Mouse (Mus musculus) cerebellum, adult 2 months (tissue): Measurements from ENCODE around the gene Vps39. TPM values are rescaled to one million over a fixed set of nuclear protein-coding genes. Genes with fewer than 3 reads are reported as not detected.

ENCODE experiments used
- DNase-seq, 2 experiments: peaks; one replicate each; pipeline ENCODE4 v3.0.0; 2021
- H3K27ac ChIP-seq: fragments of 200-500 bp; 2 replicates; pipeline ENCODE4 v1.5.1; 2012; ENCODE audit warnings: low read length, control low read depth, inconsistent platforms; ENCODE audit not compliant: insufficient read depth
- H3K27me3 ChIP-seq: fragments of 200-500 bp; 2 replicates; pipeline ENCODE4 v1.6.1; 2012; ENCODE audit warnings: inconsistent platforms, mild to moderate bottlenecking, low read length, moderate library complexity; ENCODE audit not compliant: control insufficient read depth, insufficient read depth
- H3K4me1 ChIP-seq: fragments of 200-500 bp; 2 replicates; pipeline ENCODE4 v1.6.1; 2011; ENCODE audit warnings: low read length; ENCODE audit not compliant: control insufficient read depth, insufficient read depth
- H3K4me3 ChIP-seq: fragments of 200-500 bp; replicated peaks from 2 replicates; pipeline ENCODE3; 2011; ENCODE audit warnings: mild to moderate bottlenecking, low read depth, low read length, control low read depth; ENCODE audit not compliant: insufficient read depth
- CTCF ChIP-seq: fragments of 200-500 bp; IDR thresholded peaks from 2 replicates; pipeline ENCODE4 v1.5.1; 2011; ENCODE audit warnings: low read depth, mild to moderate bottlenecking, control low read depth, low read length, moderate library complexity, borderline replicate concordance; ENCODE audit not compliant: insufficient read depth
- POLR2A ChIP-seq: fragments of 200-500 bp; IDR thresholded peaks from 2 replicates; pipeline ENCODE4 v1.6.1; 2011; ENCODE audit warnings: low read length, control low read depth, borderline replicate concordance; ENCODE audit not compliant: insufficient read depth
- WGBS: fragments of 180-500 bp; shearing (Covaris S2); methylation state at CpG from one replicate; pipeline ENCODE4 v1.1.7; 2018; 5-methylcytosine and 5-hydroxymethylcytosine counted together
- polyA plus RNA-seq: library from polyadenylated mRNA; depleted of rRNA; stranded (reverse); fragments of >200 nt; gene quantifications from 2 replicates; pipeline ENCODE4 v1.2.3, GENCODE M21; 2012

Vps39 gene
- polyA plus RNA-seq, 1 experiment = 66.1 TPM

DNA sequence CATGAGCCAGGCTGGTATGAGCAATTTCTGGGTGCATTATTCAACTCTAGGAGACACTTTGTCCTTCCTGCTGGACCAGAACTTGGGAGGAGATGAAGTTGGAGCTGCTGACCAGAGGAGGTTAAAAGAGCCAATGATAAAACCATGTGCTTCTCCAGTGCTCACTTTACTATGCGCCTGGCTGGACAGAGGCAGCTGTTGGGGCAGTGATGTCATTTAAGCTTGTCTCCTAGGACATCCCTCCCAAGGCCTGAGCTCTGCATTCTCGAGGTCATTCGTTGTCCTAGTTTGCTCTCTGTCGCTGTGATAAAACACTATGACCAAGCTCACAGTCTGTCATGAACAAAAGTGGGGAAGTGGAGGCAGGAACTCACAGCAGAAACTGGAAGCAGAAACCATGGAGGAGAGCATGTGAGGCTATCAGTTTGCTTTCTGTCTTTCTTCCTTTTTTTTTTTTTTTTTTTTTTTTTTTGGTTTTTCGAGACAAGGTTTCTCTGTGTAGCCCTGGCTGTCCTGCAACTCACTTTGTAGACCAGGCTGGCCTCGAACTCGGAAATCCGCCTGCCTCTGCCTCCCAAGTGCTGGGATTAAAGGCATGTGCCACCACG lies 61.4 kb downstream of the Vps39 start:
- WGBS = 86% methylated on average over 8 of the region's 9 CpGs

DNA sequence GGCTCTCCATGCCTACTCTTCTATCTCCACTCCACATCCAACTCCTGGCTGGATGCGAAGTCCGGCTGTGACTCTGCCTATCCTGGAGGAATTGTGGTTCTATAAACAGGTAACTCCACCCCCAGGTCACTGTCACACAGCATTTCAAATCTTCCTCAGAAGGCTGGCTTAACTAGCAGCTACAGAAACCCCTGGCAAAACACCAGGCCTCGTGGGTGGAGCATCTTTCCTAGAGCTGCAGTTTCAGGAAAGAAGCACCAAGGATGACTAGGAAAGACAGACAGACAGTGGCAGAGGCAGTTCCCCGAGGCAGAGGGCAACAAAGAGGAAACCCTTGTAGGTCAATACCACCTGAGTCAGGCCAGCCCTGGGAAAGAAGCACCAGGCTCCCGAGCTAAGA lies 63.9 kb downstream of the Vps39 start, which contains the start of gene Pla2g4d:
TSS of gene Pla2g4d (minus strand) at position 203 of the 400 bp plus-strand sequence.
- 67% methylated on average over 5 of the region's 5 CpGs for WGBS
- H3K4me3 ChIP-seq = no peak within 1 kb of the TSS
- no peaks in the 10 kb centered on the region for H3K27me3 ChIP-seq
- TF ChIP-seq CTCF (no peak), POLR2A (no peak)
- H3K27ac ChIP-seq = no peak within 1 kb of the TSS
- peaks cover 21% of the 10 kb centered on the region for H3K4me1 ChIP-seq
- DNase-seq = no peak

More for the DNA sequence above, 61.4 kb downstream of the Vps39 start:
- Histone ChIP-seq H3K27me3 (no peaks in the 10 kb centered on the region), H3K4me1 (peaks cover 9% of the 10 kb centered on the region), H3K27ac (no peak overlapping the region), H3K4me3 (no peak overlapping the region)
- no peak for TF ChIP-seq CTCF
- no peak for TF ChIP-seq POLR2A
- DNase-seq = no peak

DNA sequence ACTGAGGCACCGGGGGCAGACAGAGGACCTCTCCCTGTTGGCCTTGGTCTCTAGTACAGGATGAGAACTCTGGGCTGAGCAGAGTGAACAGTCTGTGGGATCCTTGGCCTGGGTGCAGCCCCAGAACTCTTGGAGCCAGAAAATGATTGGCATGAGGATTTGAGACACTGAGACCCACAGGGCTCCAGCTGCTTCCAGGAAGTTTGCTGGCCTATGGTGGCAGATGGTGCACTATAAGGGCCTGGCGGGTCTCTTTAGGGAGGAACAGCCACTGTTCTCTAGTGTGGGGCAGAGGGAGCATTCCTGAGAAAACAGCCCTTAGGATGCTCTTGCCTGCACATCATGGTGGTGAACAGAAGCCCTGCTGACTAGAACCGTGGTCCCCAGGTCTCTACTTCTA lies 64.5 kb downstream of the Vps39 start:
- WGBS = 37% methylated on average over 3 of the region's 3 CpGs
- no peaks in the 10 kb centered on the region for H3K27me3 ChIP-seq
- DNase-seq = peak in 1 of 2 experiments; percentile 26
- no peak overlapping the region for H3K4me3 ChIP-seq
- no peak overlapping the region for H3K27ac ChIP-seq
- peaks cover 21% of the 10 kb centered on the region for H3K4me1 ChIP-seq
- TF ChIP-seq CTCF (no peak), POLR2A (no peak)

DNA sequence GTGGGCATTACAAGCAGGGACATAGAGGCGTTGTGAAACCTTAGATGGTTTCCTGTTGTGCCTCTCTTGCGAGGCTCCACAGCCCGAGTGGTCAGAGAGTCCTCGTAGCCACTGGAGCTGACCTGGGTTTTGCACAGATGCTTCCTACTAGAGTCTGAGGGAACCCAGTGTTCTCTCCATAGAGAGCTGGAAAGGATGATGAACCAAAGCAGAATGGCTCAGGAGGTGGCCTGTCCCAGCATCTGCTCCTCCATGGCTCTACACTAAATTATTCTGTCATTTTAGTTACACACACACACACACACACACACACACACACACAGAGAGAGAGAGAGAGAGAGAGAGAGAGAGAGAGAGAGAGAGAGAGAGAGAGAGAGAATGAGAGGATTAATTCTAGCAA lies 67.3 kb downstream of the Vps39 start:
- DNase-seq = peak in 1 of 2 experiments; percentile 39
- H3K4me3 ChIP-seq = no peak overlapping the region
- H3K4me1 ChIP-seq = peaks cover 21% of the 10 kb centered on the region
- no peak overlapping the region for H3K27ac ChIP-seq
- 13% methylated on average over 4 of the region's 4 CpGs for WGBS
- H3K27me3 ChIP-seq = no peaks in the 10 kb centered on the region
- no peak for TF ChIP-seq CTCF
- TF ChIP-seq POLR2A = no peak

DNA sequence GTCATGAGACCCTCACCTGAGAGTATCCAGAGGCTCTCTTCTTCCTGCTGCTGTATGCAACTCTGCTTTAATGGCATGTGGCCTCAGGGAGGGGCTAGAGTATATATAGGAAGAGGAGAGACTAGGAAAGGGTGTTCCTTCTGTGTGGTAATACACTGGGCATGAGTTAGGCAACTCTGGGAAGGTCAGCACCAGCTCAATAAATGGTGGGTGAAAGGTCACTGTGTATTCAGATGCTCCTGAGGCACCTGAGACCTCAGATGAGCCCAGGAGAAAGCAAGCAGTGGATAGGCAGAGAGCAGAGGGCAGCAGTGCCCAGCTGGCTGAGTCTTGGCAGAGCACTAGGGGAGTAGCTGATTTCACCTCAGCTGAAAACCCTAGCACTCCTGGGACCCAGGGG lies 68.2 kb downstream of the Vps39 start:
- Histone ChIP-seq H3K4me1 (peaks cover 21% of the 10 kb centered on the region), H3K4me3 (no peak overlapping the region), H3K27ac (no peak overlapping the region), H3K27me3 (no peaks in the 10 kb centered on the region)
- DNase-seq = no peak
- TF ChIP-seq CTCF = no peak
- TF ChIP-seq POLR2A = no peak

DNA sequence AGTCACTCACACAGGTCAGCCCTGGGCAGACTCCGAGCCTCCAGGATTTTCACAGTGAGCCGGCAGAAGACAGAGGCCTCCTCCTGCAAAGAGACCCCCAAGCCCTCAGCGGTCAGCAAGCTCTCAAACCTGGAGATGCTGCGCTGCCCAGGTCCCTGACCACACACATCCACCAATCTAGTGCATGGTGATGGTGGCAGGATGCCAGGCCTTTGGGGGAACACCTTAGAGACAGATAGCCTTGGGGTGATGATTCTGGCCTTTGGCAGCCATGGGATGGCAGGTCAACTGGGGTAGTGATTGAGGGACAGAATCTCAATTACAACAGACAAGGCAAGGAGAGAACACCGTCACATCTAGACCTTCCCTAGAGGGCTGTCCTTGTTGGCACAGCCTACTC lies 68.8 kb downstream of the Vps39 start:
- no peak for TF ChIP-seq POLR2A
- no peak for TF ChIP-seq CTCF
- H3K4me3 ChIP-seq = no peak overlapping the region
- H3K4me1 ChIP-seq = peaks cover 21% of the 10 kb centered on the region
- no peak overlapping the region for H3K27ac ChIP-seq
- DNase-seq = no peak
- no peaks in the 10 kb centered on the region for H3K27me3 ChIP-seq
- WGBS = 93% methylated on average over 5 of the region's 5 CpGs

DNA sequence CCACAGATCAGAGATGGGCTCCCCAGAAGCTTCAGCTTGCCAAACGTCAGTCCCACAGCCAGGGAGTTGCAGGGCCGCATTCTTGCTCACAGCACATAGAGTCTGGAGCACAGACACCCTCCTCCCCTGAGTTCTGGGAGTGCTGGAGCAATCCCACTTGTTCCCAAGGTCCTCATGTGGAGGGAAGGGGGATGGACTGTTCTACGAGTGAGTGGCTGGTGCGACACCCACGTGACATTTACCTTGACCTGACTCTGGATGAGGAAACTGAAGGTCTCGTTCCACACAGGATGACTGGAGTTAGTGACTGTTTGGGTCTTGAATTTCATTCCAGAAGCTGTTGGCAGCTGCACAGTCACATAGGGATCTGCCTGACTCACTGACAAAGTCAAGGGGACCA lies 69.4 kb downstream of the Vps39 start:
- 85% methylated on average over 6 of the region's 6 CpGs for WGBS
- Histone ChIP-seq H3K27ac (no peak overlapping the region), H3K4me3 (no peak overlapping the region), H3K27me3 (no peaks in the 10 kb centered on the region), H3K4me1 (peaks cover 18% of the 10 kb centered on the region)
- no peak for TF ChIP-seq POLR2A
- TF ChIP-seq CTCF = no peak
- DNase-seq = no peak

DNA sequence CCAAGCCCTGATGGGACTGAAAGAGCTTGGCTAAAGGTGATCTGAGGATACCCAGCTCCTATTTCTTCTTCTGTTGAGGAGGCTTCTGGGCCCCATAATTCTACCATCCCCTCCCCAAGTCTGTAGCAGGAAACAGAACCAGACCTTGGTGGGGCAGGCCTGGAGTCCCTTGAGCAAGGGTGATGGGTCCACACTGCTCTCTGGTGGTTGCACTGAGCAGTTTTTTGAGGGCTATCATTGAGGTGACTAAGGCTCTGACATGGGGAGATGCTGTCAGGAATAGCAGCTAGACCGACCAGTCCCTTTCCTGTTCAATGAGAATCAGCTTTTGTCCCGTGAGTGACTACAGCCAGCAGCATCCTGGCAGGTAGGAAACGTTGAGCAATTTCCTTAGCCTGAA lies 71.7 kb downstream of the Vps39 start:
- H3K27ac ChIP-seq = no peak overlapping the region
- no peak for DNase-seq
- peaks cover 12% of the 10 kb centered on the region for H3K4me1 ChIP-seq
- no peak; the same call in 1 of the 2 replicates for TF ChIP-seq CTCF
- no peak for TF ChIP-seq POLR2A
- no peak overlapping the region for H3K4me3 ChIP-seq
- H3K27me3 ChIP-seq = no peaks in the 10 kb centered on the region
- 75% methylated on average over 3 of the region's 3 CpGs for WGBS
